Mouse (Mus musculus) heart, adult 18-20 months (tissue): Measurements from ENCODE around the gene Med27. TPM values are rescaled to one million over a fixed set of nuclear protein-coding genes. Genes with fewer than 3 reads are reported as not detected.

Source experiments
- DNase-seq, 2 experiments: peaks; one replicate each; pipeline ENCODE4 v3.0.0; 2021 to 2022; ENCODE audit warnings: mixed read lengths in 1 of 2
- microRNA-seq, 2 experiments: library from miRNA; unstranded; fragments of <30 nt; microRNA quantifications; one replicate each; pipeline ENCODE4 v1.2.0; 2022
- total RNA-seq, 2 experiments: library from RNA; stranded (reverse); gene quantifications; 2 replicates each; pipeline ENCODE4 v1.2.3; 2021

The Med27 gene
- total RNA-seq, 2 experiments from 2014 or later: 15.0 to 15.3 TPM

DNA sequence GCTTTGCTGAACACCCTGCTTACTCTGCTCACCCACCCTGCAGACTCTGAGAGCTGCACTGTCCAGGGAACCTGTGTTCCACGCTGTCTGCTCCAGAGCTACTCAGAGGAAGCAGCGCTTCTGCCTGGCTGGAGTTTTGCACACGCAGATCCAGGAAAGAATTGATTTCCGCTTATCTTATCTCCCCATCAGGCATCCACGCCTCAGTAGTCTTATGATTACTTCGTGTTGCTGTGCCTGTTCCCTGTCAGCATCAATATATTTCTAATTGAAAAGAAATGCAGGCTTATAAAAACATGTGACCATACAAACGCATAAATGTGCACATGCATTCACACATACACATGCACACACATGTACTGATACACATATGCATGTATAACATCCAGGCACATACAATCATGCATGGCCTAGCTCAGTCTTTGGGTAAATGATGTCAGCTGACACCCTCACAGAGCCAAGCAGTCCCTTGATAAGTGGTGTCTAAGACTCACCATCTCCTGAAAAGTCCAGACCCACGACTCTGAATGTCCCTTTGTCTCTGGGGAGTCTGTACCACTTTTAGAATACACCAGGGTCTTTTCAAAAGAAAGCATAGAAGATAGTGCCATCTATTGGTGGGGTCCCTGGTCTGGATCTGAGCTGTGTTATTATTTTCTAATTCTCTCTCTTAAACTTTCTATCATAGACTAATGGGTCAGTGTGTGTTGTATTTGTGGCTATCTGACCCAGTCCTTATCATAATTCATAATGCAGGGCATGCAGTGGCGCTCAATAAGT is 225.5 kb downstream of the Med27 start:
- no peak for DNase-seq

DNA sequence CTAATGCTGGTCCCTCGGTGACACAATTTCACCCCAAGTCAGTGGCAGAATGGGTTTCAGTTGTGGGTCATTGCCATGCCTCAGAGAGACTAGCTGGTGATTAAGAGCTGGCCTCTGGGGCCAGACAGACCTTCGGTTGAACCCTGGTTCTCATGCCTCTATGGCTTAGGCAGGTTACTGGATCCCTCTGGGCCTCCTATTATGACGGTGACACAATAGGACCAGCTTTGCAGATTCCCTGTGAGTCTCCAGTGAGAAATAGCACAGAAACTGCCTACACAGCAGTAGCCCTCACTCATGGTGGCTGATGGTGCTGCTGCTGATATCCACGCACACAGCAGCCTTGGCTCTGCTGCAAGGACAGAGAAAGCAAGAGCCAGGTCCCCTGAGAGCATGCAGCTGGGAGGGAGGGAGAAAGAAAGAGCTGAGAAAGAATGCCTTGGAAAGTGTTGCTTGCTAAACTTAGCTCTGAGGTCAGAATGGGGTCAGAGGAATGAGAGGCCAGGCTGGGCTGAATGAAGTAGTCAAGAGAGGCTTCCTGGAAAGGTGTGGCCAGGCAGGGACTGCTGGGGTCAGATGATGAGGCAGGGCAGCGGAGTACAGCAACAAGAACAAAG is 226.3 kb downstream of the Med27 start:
- DNase-seq: peak in 1 of 2 experiments; percentile 24

DNA sequence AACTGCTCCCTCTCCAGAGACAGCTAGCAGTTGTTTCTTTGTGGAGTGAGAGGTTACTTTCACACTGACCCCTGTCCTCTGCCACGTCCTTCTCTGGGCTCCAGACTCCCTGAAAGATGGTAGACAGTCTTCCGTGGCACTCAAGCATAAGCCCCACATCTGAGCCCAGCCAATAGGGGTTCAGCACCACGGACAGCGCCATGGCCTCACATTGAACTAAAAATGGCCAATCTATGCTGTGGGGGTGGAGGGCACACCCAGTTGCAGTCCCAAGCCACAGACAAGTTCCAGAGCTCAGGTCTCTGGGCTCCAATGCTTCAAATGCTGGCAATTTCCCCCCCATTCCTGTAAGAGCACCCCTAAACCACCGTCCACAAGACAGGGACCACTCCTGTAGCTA is 227.0 kb downstream of the Med27 start:
- peak; percentile 19 to 65 for DNase-seq

DNA sequence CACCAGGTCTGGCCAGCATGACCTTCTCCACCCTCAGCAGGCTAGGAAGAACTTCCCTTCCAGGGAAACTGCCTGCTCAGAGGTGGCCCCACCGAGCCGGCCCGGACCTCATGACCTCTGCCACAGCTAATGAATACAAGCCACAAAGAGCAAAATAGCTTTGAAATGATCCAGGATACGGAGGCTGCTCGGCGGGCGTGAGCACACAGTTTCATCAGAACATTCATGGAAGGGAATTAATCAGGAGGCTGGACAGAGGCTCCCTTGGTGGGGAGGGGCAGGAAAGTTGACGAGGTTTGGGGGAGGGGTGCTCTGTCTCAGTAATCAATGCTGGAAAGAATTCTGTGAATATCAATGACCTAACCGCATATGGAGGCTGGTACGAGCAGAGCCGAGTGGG is 227.6 kb downstream of the Med27 start:
- no peak for DNase-seq

Small RNAs within 50 kb of the gene (microRNA-seq; reads per million reads assigned to microRNA genes)
- 0 reads per million in 2 experiments for gene Mir133c

Other genes starting within 250 kb of the Med27 start
- gene Setx, start 222.6 kb upstream of the Med27 start, total RNA-seq: 10 to 100 TPM; 31.0 to 32.3 TPM
- 10 to 100 TPM; 10.5 to 14.7 TPM for gene Ntng2, start 93.8 kb upstream of the Med27 start, total RNA-seq